Mouse (Mus musculus): ENCODE measurements at regions not wholly inside any gene's neighbourhood (a gene's known extent, or its start where the extent isn't known, plus 50 kb on each side); places are given as distances from the start of the nearest gene placed in this dataset.

GRCm38 (mm10) chr1:90395331-90396016 is 191.7 kb downstream of the Ackr3 start:
- WGBS = 69% methylated on average over 5 of the region's 5 CpGs
- Histone ChIP-seq H3K9me3 (no peaks in the 10 kb centered on the region), H3K36me3 (no peaks in the 10 kb centered on the region), H3K4me2 (no peak overlapping the region), H3K4me3 (replicated peaks) (no peak overlapping the region), H3K27me3 (replicated peaks) (no peaks in the 10 kb centered on the region), H3K4me1 (no peaks in the 10 kb centered on the region), H3K27ac (no peak overlapping the region), H3K9ac (no peak overlapping the region)
- ATAC-seq (ENCODE audit: insufficient read depth, low FRiP score, low read depth) = no peak

- no peak overlapping the region for H3K27ac ChIP-seq
- H3K4me1 ChIP-seq = no peaks in the 10 kb centered on the region
- no peaks in the 10 kb centered on the region for H3K27me3 ChIP-seq (replicated peaks)
- H3K36me3 ChIP-seq = no peaks in the 10 kb centered on the region
- 86% methylated on average over 1 of the region's 1 CpGs for WGBS
- no peak overlapping the region for H3K9ac ChIP-seq
- H3K4me3 ChIP-seq (replicated peaks) = no peak overlapping the region
- ATAC-seq (ENCODE audit: insufficient read depth, low FRiP score, low read depth) = no peak
- no peak overlapping the region for H3K4me2 ChIP-seq
- H3K9me3 ChIP-seq = no peaks in the 10 kb centered on the region
Observed at GRCm38 (mm10) chr1:90396660-90397059, 192.9 kb downstream of the Ackr3 start.

- H3K27ac ChIP-seq = no peak overlapping the region
- ATAC-seq (ENCODE audit: insufficient read depth, low FRiP score, low read depth) = no peak
- no peaks in the 10 kb centered on the region for H3K36me3 ChIP-seq
- no peaks in the 10 kb centered on the region for H3K4me1 ChIP-seq
- H3K27me3 ChIP-seq (replicated peaks) = no peaks in the 10 kb centered on the region
- H3K9me3 ChIP-seq = no peaks in the 10 kb centered on the region
- H3K9ac ChIP-seq = no peak overlapping the region
- H3K4me3 ChIP-seq (replicated peaks) = no peak overlapping the region
- 56% methylated on average over 5 of the region's 5 CpGs for WGBS
- no peak overlapping the region for H3K4me2 ChIP-seq
Observed at GRCm38 (mm10) chr1:90397355-90397754, 193.6 kb downstream of the Ackr3 start.

- H3K4me1 ChIP-seq = no peaks in the 10 kb centered on the region
- H3K4me2 ChIP-seq = no peak overlapping the region
- H3K4me3 ChIP-seq (replicated peaks) = no peak overlapping the region
- ATAC-seq (ENCODE audit: insufficient read depth, low FRiP score, low read depth) = no peak
- no peaks in the 10 kb centered on the region for H3K9me3 ChIP-seq
- no peak overlapping the region for H3K9ac ChIP-seq
- H3K36me3 ChIP-seq = no peaks in the 10 kb centered on the region
- H3K27ac ChIP-seq = no peak overlapping the region
- no peaks in the 10 kb centered on the region for H3K27me3 ChIP-seq (replicated peaks)
- WGBS = 88% methylated on average over 15 of the region's 15 CpGs
Observed at GRCm38 (mm10) chr1:90398396-90398975, 194.7 kb downstream of the Ackr3 start.

- 85% methylated on average over 6 of the region's 6 CpGs for WGBS
- no peaks in the 10 kb centered on the region for H3K36me3 ChIP-seq
- no peak overlapping the region for H3K9ac ChIP-seq
- no peak overlapping the region for H3K4me2 ChIP-seq
- no peak overlapping the region for H3K4me3 ChIP-seq (replicated peaks)
- H3K27ac ChIP-seq = no peak overlapping the region
- no peaks in the 10 kb centered on the region for H3K4me1 ChIP-seq
- ATAC-seq (ENCODE audit: insufficient read depth, low FRiP score, low read depth) = no peak
- H3K9me3 ChIP-seq = no peaks in the 10 kb centered on the region
- H3K27me3 ChIP-seq (replicated peaks) = no peaks in the 10 kb centered on the region
Observed at GRCm38 (mm10) chr1:90403057-90403456, 199.3 kb downstream of the Ackr3 start.

GRCm38 (mm10) chr1:90404717-90405487 is 197.9 kb upstream of the Cops8 start:
- Histone ChIP-seq H3K9ac (no peak overlapping the region), H3K4me3 (replicated peaks) (no peak overlapping the region), H3K27ac (no peak overlapping the region), H3K4me2 (no peak overlapping the region), H3K27me3 (replicated peaks) (no peaks in the 10 kb centered on the region), H3K9me3 (no peaks in the 10 kb centered on the region), H3K4me1 (no peaks in the 10 kb centered on the region), H3K36me3 (no peaks in the 10 kb centered on the region)
- 40% methylated on average over 6 of the region's 6 CpGs for WGBS
- ATAC-seq (ENCODE audit: insufficient read depth, low FRiP score, low read depth) = 0 out of 2 replicates have a peak, but pooled peaks have one; percentile 37

GRCm38 (mm10) chr1:90406663-90407062 is 196.1 kb upstream of the Cops8 start:
- ATAC-seq (ENCODE audit: insufficient read depth, low FRiP score, low read depth) = no peak
- Histone ChIP-seq H3K27me3 (replicated peaks) (no peaks in the 10 kb centered on the region), H3K4me1 (no peaks in the 10 kb centered on the region), H3K9ac (no peak overlapping the region), H3K4me2 (no peak overlapping the region), H3K36me3 (no peaks in the 10 kb centered on the region), H3K27ac (no peak overlapping the region), H3K4me3 (replicated peaks) (no peak overlapping the region), H3K9me3 (no peaks in the 10 kb centered on the region)
- 79% methylated on average over 6 of the region's 6 CpGs for WGBS

GRCm38 (mm10) chr1:90408504-90409215 is 194.1 kb upstream of the Cops8 start:
- no peak for ATAC-seq (ENCODE audit: insufficient read depth, low FRiP score, low read depth)

GRCm38 (mm10) chr1:90409236-90409635 is 193.5 kb upstream of the Cops8 start:
- no peaks in the 10 kb centered on the region for H3K27me3 ChIP-seq (replicated peaks)
- no peak overlapping the region for H3K4me2 ChIP-seq
- no peaks in the 10 kb centered on the region for H3K36me3 ChIP-seq
- H3K4me3 ChIP-seq (replicated peaks) = no peak overlapping the region
- H3K9ac ChIP-seq = no peak overlapping the region
- no peaks in the 10 kb centered on the region for H3K9me3 ChIP-seq
- 0 out of 2 replicates have a peak overlapping the region, but pooled peaks have one; percentile 18 for H3K27ac ChIP-seq
- 71% methylated on average over 3 of the region's 3 CpGs for WGBS
- no peak for ATAC-seq (ENCODE audit: insufficient read depth, low FRiP score, low read depth)
- H3K4me1 ChIP-seq = no peaks in the 10 kb centered on the region

More at GRCm38 (mm10) chr1:90408504-90409215, 194.1 kb upstream of the Cops8 start:
- WGBS = 25% methylated on average over 16 of the region's 16 CpGs
- Histone ChIP-seq H3K9me3 (no peaks in the 10 kb centered on the region), H3K36me3 (no peaks in the 10 kb centered on the region), H3K27me3 (replicated peaks) (no peaks in the 10 kb centered on the region), H3K4me1 (no peaks in the 10 kb centered on the region), H3K27ac (peak overlapping the region; percentile 0; the same call in 1 of the 2 replicates), H3K4me3 (replicated peaks) (no peak overlapping the region), H3K4me2 (no peak overlapping the region), H3K9ac (no peak overlapping the region)

- no peaks in the 10 kb centered on the region for H3K27me3 ChIP-seq (replicated peaks)
- H3K9me3 ChIP-seq = no peaks in the 10 kb centered on the region
- WGBS = 55% methylated on average over 9 of the region's 9 CpGs
- H3K9ac ChIP-seq = no peak overlapping the region
- no peak overlapping the region for H3K4me3 ChIP-seq (replicated peaks)
- no peak overlapping the region for H3K4me2 ChIP-seq
- H3K4me1 ChIP-seq = no peaks in the 10 kb centered on the region
- H3K36me3 ChIP-seq = no peaks in the 10 kb centered on the region
- no peak overlapping the region for H3K27ac ChIP-seq
- ATAC-seq (ENCODE audit: insufficient read depth, low FRiP score, low read depth) = no peak
Observed at GRCm38 (mm10) chr1:90412511-90413045, 190.2 kb upstream of the Cops8 start.

GRCm38 (mm10) chr1:90414751-90415150 is 188.0 kb upstream of the Cops8 start:
- no peaks in the 10 kb centered on the region for H3K27me3 ChIP-seq (replicated peaks)
- H3K36me3 ChIP-seq = no peaks in the 10 kb centered on the region
- no peaks in the 10 kb centered on the region for H3K4me1 ChIP-seq
- H3K9ac ChIP-seq = no peak overlapping the region
- WGBS = 93% methylated on average over 4 of the region's 4 CpGs
- H3K4me3 ChIP-seq (replicated peaks) = no peak overlapping the region
- no peak overlapping the region for H3K4me2 ChIP-seq
- no peak for ATAC-seq (ENCODE audit: insufficient read depth, low FRiP score, low read depth)
- no peak overlapping the region for H3K27ac ChIP-seq
- H3K9me3 ChIP-seq = no peaks in the 10 kb centered on the region
